Mouse (Mus musculus): ENCODE data around the gene Actl9. TPM values are rescaled to one million over a fixed set of nuclear protein-coding genes. Genes with fewer than 3 reads are reported as not detected.

The Actl9 gene
- polyA plus RNA-seq (2012; rRNA removed) (0.10 and 0.14 TPM in 2 replicates), polyA plus RNA-seq (2014; fragmentation: Nextera tagmentation; extraction: Ambion mirVana) (not detected in 2 replicates)

DNA sequence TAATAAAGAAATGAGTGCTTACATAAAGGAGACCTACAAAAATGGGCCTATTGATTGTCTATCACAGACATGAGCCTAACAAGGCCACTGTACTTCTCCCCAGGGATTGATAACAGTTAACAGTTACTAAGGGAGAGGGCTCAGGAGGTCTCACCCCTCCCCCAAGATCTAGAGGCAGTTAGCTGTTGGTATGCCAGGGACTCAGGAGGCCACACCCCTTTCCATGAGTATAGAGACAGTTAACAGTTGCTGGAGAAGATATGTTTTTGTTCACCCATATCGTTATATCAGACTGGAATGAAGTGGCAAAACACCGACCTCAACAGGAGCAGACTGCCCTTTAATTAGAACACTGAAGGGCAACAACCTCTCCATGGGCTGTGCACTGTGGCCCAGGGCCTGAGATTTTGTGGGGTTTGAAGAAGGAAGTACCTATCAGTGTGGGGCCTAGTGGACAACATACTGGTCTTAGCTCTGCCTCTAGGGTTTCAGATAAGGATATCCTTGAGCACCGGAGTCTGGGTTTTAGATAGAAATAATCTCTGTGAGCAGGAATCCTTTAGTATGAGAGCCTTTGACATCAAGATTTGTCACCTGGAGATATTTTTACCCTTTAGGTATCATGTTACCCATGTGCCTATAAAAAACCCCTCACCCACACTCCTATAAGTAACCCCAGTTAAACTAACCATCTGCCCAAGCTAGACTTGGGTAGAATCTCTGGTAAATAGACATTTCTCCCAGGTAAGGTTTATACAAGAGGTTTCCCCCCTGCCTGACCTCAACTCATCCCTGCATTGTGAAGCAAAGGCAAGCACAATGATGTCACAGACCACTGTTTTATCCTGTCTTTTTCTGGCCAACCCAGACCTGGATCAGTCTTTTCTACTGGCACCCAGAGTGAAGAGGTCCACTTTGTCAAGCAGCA, at the start of gene Actl9:
Gene Actl9, plus strand, starts transcription at position 878 of the 928 bp plus-strand sequence.
- Histone ChIP-seq H3K27ac (replicated peaks; ENCODE audit: low read depth, low read length) (no peak within 1 kb of the TSS), H3K4me3 (replicated peaks; ENCODE audit: low read length) (no peak within 1 kb of the TSS), H3K36me3 (ENCODE audit: control insufficient read depth, insufficient read depth, low read length) (no peaks in the 10 kb centered on the region), H3K9ac (ENCODE audit: low read depth, low read length, severe bottlenecking) (no peak within 1 kb of the TSS), H3K4me1 (ENCODE audit: control insufficient read depth, insufficient read depth, low read length) (no peaks in the 10 kb centered on the region), H3K4me2 (replicated peaks; ENCODE audit: low read depth, low read length, severe bottlenecking) (no peak within 1 kb of the TSS), H3K27me3 (ENCODE audit: control insufficient read depth, insufficient read depth, low read length) (no peaks in the 10 kb centered on the region), H3K9me3 (ENCODE audit: control insufficient read depth, low read length) (no peaks in the 10 kb centered on the region)
- DNase-seq (ENCODE audit: low spot score) = no peak
- 85% methylated on average over 3 of the region's 3 CpGs for WGBS
- no peak for ATAC-seq (ENCODE audit: low FRiP score, low read depth)
- TF ChIP-seq POLR2A (IDR thresholded peaks at IDR 0.05; ENCODE audit: borderline replicate concordance, extremely low read depth, insufficient read depth, insufficient read length) = no peak

DNA sequence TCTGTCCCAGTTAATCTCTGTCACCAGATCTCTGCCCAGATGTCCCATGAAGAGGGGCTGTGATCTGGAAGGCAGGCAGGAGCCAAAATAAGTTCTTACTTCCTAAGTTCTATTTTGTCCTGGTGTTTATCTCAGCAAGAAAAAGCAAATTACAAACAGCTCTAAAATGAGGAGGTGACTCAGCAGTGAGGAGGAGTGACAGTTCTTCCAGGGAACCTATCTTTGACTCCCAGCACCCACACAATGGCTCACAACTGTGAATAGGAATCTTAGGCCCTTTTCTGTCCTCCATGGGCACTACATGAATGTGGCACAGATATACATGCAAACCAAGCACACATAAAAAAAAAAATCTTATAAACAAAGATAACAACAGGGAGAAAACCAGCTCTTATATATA, 47.0 kb upstream of the Actl9 start:
- no peak overlapping the region for H3K9ac ChIP-seq (ENCODE audit: low read depth, low read length, severe bottlenecking)
- H3K27ac ChIP-seq (replicated peaks; ENCODE audit: low read depth, low read length) = no peak overlapping the region
- H3K36me3 ChIP-seq (ENCODE audit: control insufficient read depth, insufficient read depth, low read length) = peaks cover 41% of the 10 kb centered on the region
- DNase-seq (ENCODE audit: low spot score) (no peak), ATAC-seq (ENCODE audit: low FRiP score, low read depth) (no peak)
- no peaks in the 10 kb centered on the region for H3K27me3 ChIP-seq (ENCODE audit: control insufficient read depth, insufficient read depth, low read length)
- no peaks in the 10 kb centered on the region for H3K4me1 ChIP-seq (ENCODE audit: control insufficient read depth, insufficient read depth, low read length)
- no peaks in the 10 kb centered on the region for H3K9me3 ChIP-seq (ENCODE audit: control insufficient read depth, low read length)
- H3K4me3 ChIP-seq (replicated peaks; ENCODE audit: low read length) = no peak overlapping the region
- TF ChIP-seq POLR2A (IDR thresholded peaks at IDR 0.05; ENCODE audit: borderline replicate concordance, extremely low read depth, insufficient read depth, insufficient read length) = no peak
- H3K4me2 ChIP-seq (replicated peaks; ENCODE audit: low read depth, low read length, severe bottlenecking) = no peak overlapping the region

DNA sequence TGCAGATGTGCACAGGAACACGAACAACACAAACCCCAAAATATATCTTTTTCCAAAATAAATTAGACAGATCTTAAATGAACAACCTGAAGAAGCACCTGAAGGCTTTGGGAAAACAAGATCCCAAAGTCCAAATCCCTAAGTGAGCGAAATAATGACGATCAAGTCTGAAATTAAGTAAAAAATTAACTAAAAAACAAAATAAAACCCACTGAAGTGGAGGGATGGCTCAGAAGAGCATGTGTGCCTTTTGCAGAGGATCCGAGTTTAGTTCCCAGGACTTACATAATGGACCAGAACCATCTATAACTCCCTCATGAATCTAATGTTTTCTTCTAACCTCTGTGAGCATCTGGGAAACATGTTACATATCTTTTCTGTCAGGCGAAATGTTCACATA, 40.4 kb upstream of the Actl9 start:
- no peaks in the 10 kb centered on the region for H3K9me3 ChIP-seq (ENCODE audit: control insufficient read depth, low read length)
- ATAC-seq (ENCODE audit: low FRiP score, low read depth) = no peak
- TF ChIP-seq POLR2A (IDR thresholded peaks at IDR 0.05; ENCODE audit: borderline replicate concordance, extremely low read depth, insufficient read depth, insufficient read length) = no peak
- DNase-seq (ENCODE audit: low spot score) = no peak
- H3K27me3 ChIP-seq (ENCODE audit: control insufficient read depth, insufficient read depth, low read length) = no peaks in the 10 kb centered on the region
- H3K4me1 ChIP-seq (ENCODE audit: control insufficient read depth, insufficient read depth, low read length) = peaks cover 3% of the 10 kb centered on the region; the same call in 1 of the 2 replicates
- H3K4me2 ChIP-seq (replicated peaks; ENCODE audit: low read depth, low read length, severe bottlenecking) = no peak overlapping the region
- no peaks in the 10 kb centered on the region for H3K36me3 ChIP-seq (ENCODE audit: control insufficient read depth, insufficient read depth, low read length)
- no peak overlapping the region for H3K27ac ChIP-seq (replicated peaks; ENCODE audit: low read depth, low read length)
- no peak overlapping the region for H3K4me3 ChIP-seq (replicated peaks; ENCODE audit: low read length)
- H3K9ac ChIP-seq (ENCODE audit: low read depth, low read length, severe bottlenecking) = no peak overlapping the region
- WGBS = 95% methylated on average over 5 of the region's 5 CpGs

DNA sequence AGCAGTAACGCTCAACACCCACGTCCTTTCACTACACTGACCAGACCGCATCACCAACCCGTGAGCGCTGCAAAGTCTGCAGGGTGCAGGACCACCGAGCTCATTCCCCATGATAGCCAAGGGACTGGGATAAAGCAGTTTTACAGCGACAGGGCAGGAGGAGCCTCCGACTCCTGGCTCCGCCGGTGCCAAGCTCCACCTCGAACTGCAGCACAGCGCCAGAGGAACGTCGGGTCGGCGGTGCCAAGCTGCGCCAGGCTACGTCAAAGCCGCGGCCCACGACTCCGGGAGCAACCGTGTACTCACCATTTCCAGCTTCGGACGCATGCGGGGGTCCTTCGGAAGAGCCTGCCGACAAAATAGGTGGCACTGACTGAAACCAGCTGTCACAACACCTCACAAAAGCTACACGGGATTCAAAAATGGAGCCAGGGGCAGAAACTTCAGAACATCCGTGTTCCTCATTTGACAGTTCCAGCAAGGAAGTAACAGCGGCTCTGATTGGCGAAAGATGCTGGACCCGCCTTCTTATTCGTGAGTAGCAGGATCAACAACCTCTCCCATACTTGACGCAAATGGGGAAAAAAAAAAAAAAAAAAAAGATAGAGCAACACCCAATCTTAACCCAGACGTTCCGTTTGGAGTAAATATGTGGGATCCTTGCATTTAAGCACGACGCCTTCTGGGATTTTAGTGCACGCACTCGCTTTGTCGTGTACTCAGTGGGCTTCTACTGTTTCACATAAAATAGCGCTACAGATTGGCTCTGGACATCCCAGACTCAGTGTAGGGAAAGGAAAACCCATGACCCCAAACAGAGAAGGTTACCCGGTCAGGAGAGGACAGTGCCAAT, 38.3 kb upstream of the Actl9 start, which contains the start of gene Zfp101:
Gene Zfp101, minus strand, starts transcription at position 460 of the 853 bp plus-strand sequence.
- Histone ChIP-seq H3K36me3 (ENCODE audit: control insufficient read depth, insufficient read depth, low read length) (no peaks in the 10 kb centered on the region), H3K4me1 (ENCODE audit: control insufficient read depth, insufficient read depth, low read length) (peaks cover 3% of the 10 kb centered on the region; the same call in 1 of the 2 replicates), H3K4me2 (replicated peaks; ENCODE audit: low read depth, low read length, severe bottlenecking) (peak within 1 kb of the TSS; percentile 63), H3K4me3 (replicated peaks; ENCODE audit: low read length) (peak within 1 kb of the TSS; percentile 78), H3K27me3 (ENCODE audit: control insufficient read depth, insufficient read depth, low read length) (no peaks in the 10 kb centered on the region), H3K27ac (replicated peaks; ENCODE audit: low read depth, low read length) (peak within 1 kb of the TSS; percentile 73), H3K9ac (ENCODE audit: low read depth, low read length, severe bottlenecking) (peak within 1 kb of the TSS; percentile 69), H3K9me3 (ENCODE audit: control insufficient read depth, low read length) (no peaks in the 10 kb centered on the region)
- WGBS = under 1% methylated on average over 44 of the region's 44 CpGs
- DNase-seq (ENCODE audit: low spot score) = peak; percentile 96
- TF ChIP-seq POLR2A (IDR thresholded peaks at IDR 0.05; ENCODE audit: borderline replicate concordance, extremely low read depth, insufficient read depth, insufficient read length) = 0 out of 2 replicates have a peak, but pooled peaks have one; percentile 30
- ATAC-seq (ENCODE audit: low FRiP score, low read depth) = peak; percentile 99

DNA sequence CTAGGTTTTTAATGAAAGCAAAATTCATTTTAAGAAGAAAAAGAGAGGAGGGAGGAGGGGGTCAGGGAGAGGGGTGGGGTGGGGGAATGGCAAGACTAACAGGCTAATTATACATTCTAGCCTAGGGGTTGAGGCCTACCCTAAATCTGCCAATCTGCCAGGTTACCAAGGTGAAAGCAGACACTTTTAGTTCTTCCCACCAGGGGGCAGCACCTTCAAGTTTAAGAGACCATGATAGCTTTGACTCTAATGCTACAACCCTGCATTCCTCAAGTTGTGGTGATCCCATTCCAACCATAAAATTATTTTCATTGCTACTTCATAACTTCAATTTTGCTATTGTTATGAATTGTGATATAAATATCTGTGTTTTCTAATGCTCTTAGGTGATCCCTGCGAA, 6.5 kb downstream of the Actl9 start:
- H3K27me3 ChIP-seq (ENCODE audit: control insufficient read depth, insufficient read depth, low read length) = no peaks in the 10 kb centered on the region
- no peak overlapping the region for H3K4me2 ChIP-seq (replicated peaks; ENCODE audit: low read depth, low read length, severe bottlenecking)
- H3K4me1 ChIP-seq (ENCODE audit: control insufficient read depth, insufficient read depth, low read length) = no peaks in the 10 kb centered on the region
- no peak overlapping the region for H3K9ac ChIP-seq (ENCODE audit: low read depth, low read length, severe bottlenecking)
- no peak for TF ChIP-seq POLR2A (IDR thresholded peaks at IDR 0.05; ENCODE audit: borderline replicate concordance, extremely low read depth, insufficient read depth, insufficient read length)
- no peaks in the 10 kb centered on the region for H3K36me3 ChIP-seq (ENCODE audit: control insufficient read depth, insufficient read depth, low read length)
- DNase-seq (ENCODE audit: low spot score) (peak; percentile 81), ATAC-seq (ENCODE audit: low FRiP score, low read depth) (peak; percentile 62; the same call in 1 of the 2 replicates)
- H3K4me3 ChIP-seq (replicated peaks; ENCODE audit: low read length) = no peak overlapping the region
- H3K27ac ChIP-seq (replicated peaks; ENCODE audit: low read depth, low read length) = no peak overlapping the region
- WGBS = 71% methylated on average over 1 of the region's 1 CpGs
- H3K9me3 ChIP-seq (ENCODE audit: control insufficient read depth, low read length) = no peaks in the 10 kb centered on the region
